Mouse (Mus musculus): ENCODE results near the gene Zc2hc1c. TPM values are rescaled to one million over a fixed set of nuclear protein-coding genes. Genes with fewer than 3 reads are reported as not detected.

Gene Zc2hc1c
- polyA plus RNA-seq (2016; fragmentation: Nextera tagmentation; extraction: Ambion mirVana): 0.12 and 0.14 TPM in 2 replicates

DNA sequence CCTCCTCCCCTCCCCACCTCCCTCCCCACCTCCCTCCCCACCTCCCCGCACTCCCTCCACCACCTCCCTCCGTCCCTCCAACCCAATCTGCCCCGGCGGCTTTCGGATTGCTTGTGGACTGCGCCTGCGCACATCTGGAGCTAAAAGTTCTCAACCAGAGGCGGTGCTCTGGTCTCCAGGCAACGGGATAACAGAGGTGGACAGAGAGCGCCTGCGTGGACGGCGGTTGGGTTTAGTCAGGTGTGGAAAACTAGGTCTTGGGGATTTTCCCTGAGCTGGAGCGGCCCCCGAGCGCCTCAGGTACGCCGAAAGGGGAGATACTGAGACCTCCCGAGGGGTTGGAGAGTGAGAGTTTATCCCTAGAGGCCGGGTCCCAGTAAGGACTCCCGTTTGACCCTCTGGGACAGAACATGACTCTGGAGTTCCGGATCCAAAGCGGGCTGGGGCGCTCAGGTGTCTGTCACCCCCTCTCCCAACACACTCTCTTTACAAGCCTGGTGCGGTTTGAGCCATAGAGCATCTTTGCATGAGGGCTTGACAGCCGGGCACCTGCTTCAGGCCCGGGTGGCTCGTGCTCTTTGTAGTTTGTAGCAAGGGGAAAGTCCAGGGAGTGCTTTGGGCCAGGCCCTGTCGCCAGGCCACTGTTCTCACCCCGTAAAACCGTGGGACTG, at the start of gene Zc2hc1c:
TSS of gene Zc2hc1c (plus strand) at position 106 of the 671 bp plus-strand sequence.
- no peaks in the 10 kb centered on the region for H3K36me3 ChIP-seq
- H3K4me2 ChIP-seq: peak within 1 kb of the TSS; percentile 71
- peak; percentile 80 for ATAC-seq
- peak within 1 kb of the TSS; percentile 52 for H3K9ac ChIP-seq
- peak within 1 kb of the TSS; percentile 62 for H3K4me3 ChIP-seq
- peak within 1 kb of the TSS; percentile 7; the same call in 1 of the 2 replicates for H3K27ac ChIP-seq
- no peaks in the 10 kb centered on the region for H3K9me3 ChIP-seq (replicated peaks)
- H3K4me1 ChIP-seq: peaks cover 18% of the 10 kb centered on the region
- 7% methylated on average over 31 of the region's 31 CpGs for WGBS (ENCODE audit: insufficient replicate concordance)
- H3K27me3 ChIP-seq (replicated peaks): peaks cover 40% of the 10 kb centered on the region

DNA sequence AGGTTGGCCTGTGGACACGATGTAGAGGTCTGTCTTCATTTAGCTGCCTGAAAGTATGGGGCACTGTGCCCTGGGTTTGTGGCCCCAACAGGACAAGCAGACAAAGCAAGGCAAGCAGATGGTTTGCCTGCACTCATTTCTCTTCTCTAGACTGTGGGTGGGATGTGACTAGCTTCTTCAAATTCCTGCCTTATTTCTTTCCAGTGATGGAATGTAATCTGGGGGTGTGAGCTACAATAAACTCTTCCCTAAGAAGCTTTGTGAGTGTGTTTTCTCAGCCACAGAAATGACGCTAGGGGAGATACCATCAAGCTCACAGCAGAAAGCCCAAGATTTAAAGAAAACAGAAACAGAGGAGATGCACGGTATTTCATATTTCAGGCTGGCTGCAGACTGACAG, 36.3 kb upstream of the Zc2hc1c start:
- Histone ChIP-seq H3K27me3 (replicated peaks) (no peaks in the 10 kb centered on the region), H3K27ac (no peak overlapping the region), H3K9me3 (replicated peaks) (0 out of 2 replicates have a peak, but pooled peaks cover 4% of the 10 kb centered on the region), H3K4me3 (no peak overlapping the region), H3K36me3 (peaks cover 8% of the 10 kb centered on the region), H3K4me2 (no peak overlapping the region), H3K9ac (no peak overlapping the region), H3K4me1 (peaks cover 11% of the 10 kb centered on the region)
- 73% methylated on average over 3 of the region's 3 CpGs for WGBS (ENCODE audit: insufficient replicate concordance)
- ATAC-seq: no peak

DNA sequence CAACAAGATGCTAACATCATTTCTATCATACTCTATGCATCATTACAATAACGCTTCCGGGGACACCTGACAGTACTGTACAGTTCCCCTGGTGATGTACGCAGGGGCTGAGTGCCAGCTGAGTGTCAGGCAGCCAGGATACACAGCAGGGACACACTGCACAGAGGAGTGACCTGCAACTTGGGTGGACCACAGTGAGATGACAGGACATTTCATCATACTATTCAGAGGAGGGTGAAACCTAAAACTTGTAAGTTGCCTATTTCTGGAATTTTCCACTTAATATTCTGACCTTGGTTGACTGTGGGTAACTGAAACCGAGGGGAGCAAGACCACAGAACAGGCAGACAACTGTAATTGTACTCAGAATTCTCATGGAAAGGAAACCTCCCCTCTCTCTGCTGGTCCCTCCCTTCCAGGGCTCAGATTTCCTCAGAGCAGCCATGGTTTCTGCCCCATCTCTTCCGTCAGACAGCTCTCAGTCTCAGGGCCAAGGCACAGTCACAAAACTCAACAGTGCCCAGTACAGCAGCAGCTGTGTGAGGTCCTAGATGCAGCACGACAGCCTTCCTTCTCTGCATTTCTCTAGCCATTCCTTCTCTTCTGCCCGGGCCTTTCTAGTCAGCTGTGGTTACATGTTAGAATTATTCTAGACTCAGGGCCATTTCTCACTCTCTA, 32.2 kb upstream of the Zc2hc1c start:
- Histone ChIP-seq H3K4me3 (no peak overlapping the region), H3K9me3 (replicated peaks) (no peaks in the 10 kb centered on the region), H3K9ac (no peak overlapping the region), H3K4me2 (no peak overlapping the region), H3K36me3 (peaks cover 11% of the 10 kb centered on the region), H3K27me3 (replicated peaks) (no peaks in the 10 kb centered on the region), H3K27ac (0 out of 2 replicates have a peak overlapping the region, but pooled peaks have one; percentile 37), H3K4me1 (peaks cover 21% of the 10 kb centered on the region)
- 60% methylated on average over 7 of the region's 7 CpGs for WGBS (ENCODE audit: insufficient replicate concordance)
- ATAC-seq: no peak

DNA sequence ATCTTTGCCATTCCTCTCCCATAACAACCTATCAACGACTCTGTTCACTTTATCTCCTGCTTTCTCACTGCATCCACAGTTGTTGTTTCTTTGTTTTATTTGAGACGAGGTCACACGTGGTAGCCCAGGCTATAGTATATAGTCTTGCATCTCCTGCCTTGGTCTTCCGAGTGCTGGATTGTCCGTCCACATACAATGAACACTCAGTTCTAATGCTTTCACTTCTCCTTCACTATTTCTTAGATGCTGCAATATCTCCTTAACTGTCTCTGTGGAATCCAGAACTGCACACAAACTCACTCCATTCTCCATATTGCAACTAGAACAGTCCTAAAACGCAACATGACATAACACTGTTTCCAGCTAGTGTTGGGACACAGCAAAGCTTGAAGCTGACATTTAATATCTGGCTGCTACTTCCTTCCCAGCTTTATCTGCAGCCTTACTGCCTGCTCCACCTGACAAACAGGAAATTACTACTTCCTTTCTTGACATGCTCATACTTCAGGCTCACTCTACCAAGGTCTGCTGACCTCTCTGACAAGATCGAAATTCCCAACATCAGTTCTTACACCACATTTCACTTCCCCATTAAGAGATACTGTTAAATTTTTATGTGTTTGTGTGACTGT, 31.3 kb upstream of the Zc2hc1c start:
- Histone ChIP-seq H3K9me3 (replicated peaks) (no peaks in the 10 kb centered on the region), H3K4me1 (peaks cover 21% of the 10 kb centered on the region), H3K36me3 (peaks cover 11% of the 10 kb centered on the region), H3K27ac (peak overlapping the region; percentile 39), H3K27me3 (replicated peaks) (no peaks in the 10 kb centered on the region), H3K4me3 (no peak overlapping the region), H3K4me2 (peak overlapping the region; percentile 1; the same call in 1 of the 2 replicates), H3K9ac (no peak overlapping the region)
- ATAC-seq: no peak
- WGBS (ENCODE audit: insufficient replicate concordance): 25% methylated on average over 7 of the region's 7 CpGs

DNA sequence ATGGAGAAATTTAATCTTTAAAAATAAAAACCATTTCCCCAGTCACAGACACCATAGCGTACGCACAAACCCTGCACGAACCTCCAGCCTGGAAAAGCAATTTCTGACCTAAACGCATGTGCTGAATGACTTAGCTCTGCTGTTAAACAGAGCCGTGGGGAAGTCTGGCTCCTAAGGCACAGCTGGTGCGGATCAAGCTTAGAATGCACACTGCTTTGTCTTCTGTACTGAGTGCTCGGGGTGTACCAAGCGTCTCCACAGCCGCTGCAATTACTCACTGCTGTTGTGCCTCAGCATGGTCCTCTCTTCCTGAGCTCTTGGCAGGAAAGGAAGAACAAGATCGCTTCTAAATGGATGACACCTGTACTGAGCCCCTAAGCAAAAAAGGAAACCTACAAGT, 25.9 kb upstream of the Zc2hc1c start:
- Histone ChIP-seq H3K27ac (no peak overlapping the region), H3K36me3 (peaks cover 11% of the 10 kb centered on the region), H3K4me2 (no peak overlapping the region), H3K9ac (no peak overlapping the region), H3K27me3 (replicated peaks) (no peaks in the 10 kb centered on the region), H3K9me3 (replicated peaks) (no peaks in the 10 kb centered on the region), H3K4me3 (no peak overlapping the region), H3K4me1 (peaks cover 6% of the 10 kb centered on the region)
- ATAC-seq: no peak
- 73% methylated on average over 10 of the region's 10 CpGs for WGBS (ENCODE audit: insufficient replicate concordance)

DNA sequence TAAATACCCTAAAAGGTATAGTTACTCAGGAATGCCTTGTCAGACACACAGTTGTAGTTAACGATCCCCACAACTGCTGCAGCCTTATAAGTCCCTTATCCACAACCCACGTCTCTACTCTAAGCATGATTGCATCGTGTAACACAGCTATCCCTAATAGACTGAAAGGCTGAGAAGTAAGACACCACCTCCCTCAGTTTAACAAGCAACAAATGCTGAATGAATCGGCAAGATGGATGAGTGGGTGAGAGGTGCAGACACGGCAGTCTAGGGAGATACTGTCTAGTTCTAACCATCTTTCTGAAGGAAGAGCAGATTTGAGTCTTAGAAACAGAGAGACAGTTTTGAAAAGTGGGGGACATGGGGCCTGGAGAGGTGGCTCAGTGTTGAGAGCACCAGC, 25.2 kb upstream of the Zc2hc1c start:
- no peaks in the 10 kb centered on the region for H3K27me3 ChIP-seq (replicated peaks)
- no peak overlapping the region for H3K27ac ChIP-seq
- no peaks in the 10 kb centered on the region for H3K4me1 ChIP-seq
- H3K9ac ChIP-seq: no peak overlapping the region
- H3K9me3 ChIP-seq (replicated peaks): no peaks in the 10 kb centered on the region
- 61% methylated on average over 5 of the region's 5 CpGs for whole genome bisulfite sequencing (ENCODE audit: insufficient replicate concordance)
- ATAC-seq: no peak
- peaks cover 15% of the 10 kb centered on the region for H3K36me3 ChIP-seq
- no peak overlapping the region for H3K4me3 ChIP-seq
- H3K4me2 ChIP-seq: no peak overlapping the region

DNA sequence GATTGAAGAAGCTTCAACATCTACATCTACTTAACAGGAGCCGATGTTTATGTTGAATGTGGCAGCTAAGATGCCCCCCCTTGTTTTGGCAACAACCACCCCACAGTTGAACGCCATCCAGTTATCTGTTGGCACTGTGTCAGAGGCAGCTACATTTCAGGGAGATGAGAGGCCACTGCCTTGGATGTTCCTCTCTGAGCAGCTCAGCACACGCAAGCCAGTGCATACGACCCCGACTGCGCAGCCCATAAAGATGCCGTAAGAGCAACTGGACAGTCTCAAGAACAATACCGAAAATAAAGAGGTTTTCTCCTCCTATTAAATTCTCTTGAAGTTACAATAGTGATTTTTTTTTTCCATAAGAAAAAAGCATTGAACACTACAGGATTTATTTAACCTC, 23.9 kb upstream of the Zc2hc1c start:
- Histone ChIP-seq H3K9ac (no peak overlapping the region), H3K36me3 (peaks cover 15% of the 10 kb centered on the region; the same call in 1 of the 2 replicates), H3K27ac (no peak overlapping the region), H3K9me3 (replicated peaks) (no peaks in the 10 kb centered on the region), H3K4me1 (no peaks in the 10 kb centered on the region), H3K4me2 (no peak overlapping the region), H3K27me3 (replicated peaks) (no peaks in the 10 kb centered on the region), H3K4me3 (no peak overlapping the region)
- 84% methylated on average over 8 of the region's 8 CpGs for WGBS (ENCODE audit: insufficient replicate concordance)
- ATAC-seq: no peak

DNA sequence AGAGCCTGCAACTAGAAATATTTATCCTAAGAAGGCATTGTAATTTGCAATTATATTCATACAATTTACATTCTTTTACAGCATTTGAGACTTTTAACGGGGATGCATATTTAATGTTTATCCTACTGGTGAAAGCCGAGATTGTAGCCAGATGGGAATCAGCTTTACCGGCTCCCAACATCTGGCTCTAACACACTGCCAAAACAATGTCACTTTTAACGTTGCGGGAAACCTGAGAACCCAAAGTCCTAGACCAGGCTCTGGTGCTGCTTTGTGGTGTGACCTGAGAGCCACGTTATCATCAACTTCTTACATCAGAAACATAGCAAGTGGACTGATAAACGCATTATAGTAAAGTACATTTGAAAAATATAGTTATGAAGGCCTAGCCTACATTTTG, 23.5 kb upstream of the Zc2hc1c start:
- no peak overlapping the region for H3K4me3 ChIP-seq
- peaks cover 15% of the 10 kb centered on the region; the same call in 1 of the 2 replicates for H3K36me3 ChIP-seq
- H3K27ac ChIP-seq: no peak overlapping the region

DNA sequence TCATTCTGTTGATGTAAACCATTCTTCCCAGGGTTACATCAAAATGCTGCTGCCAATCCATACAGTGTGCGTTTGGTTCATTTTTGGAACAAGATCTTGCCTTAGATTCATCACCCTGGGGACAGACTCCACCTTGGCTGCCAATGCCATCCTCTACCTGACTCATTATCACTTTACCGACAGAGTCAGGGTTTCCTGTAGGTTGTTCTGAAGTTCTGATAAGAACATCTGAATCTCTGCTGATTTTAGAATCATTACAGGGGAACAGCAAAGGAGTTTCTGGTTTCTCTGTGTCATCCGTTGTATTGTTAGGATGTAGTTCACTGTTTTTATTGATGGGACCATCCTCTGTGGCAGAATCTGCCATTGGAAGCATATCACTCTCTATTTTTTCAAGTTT, 22.1 kb upstream of the Zc2hc1c start:
- H3K4me1 ChIP-seq: peaks cover 12% of the 10 kb centered on the region
- no peak overlapping the region for H3K27ac ChIP-seq
- ATAC-seq: no peak
- no peak overlapping the region for H3K4me3 ChIP-seq
- H3K4me2 ChIP-seq: no peak overlapping the region
- no peaks in the 10 kb centered on the region for H3K27me3 ChIP-seq (replicated peaks)
- H3K36me3 ChIP-seq: peaks cover 15% of the 10 kb centered on the region; the same call in 1 of the 2 replicates
- H3K9ac ChIP-seq: no peak overlapping the region
- 66% methylated on average over 3 of the region's 3 CpGs for WGBS (ENCODE audit: insufficient replicate concordance)
- H3K9me3 ChIP-seq (replicated peaks): no peaks in the 10 kb centered on the region

More for the DNA sequence above, 23.5 kb upstream of the Zc2hc1c start:
- H3K4me2 ChIP-seq: no peak overlapping the region
- WGBS (ENCODE audit: insufficient replicate concordance): 67% methylated on average over 7 of the region's 7 CpGs
- H3K4me1 ChIP-seq: peaks cover 2% of the 10 kb centered on the region
- H3K9me3 ChIP-seq (replicated peaks): no peaks in the 10 kb centered on the region
- H3K27me3 ChIP-seq (replicated peaks): no peaks in the 10 kb centered on the region
- no peak for ATAC-seq
- H3K9ac ChIP-seq: no peak overlapping the region

DNA sequence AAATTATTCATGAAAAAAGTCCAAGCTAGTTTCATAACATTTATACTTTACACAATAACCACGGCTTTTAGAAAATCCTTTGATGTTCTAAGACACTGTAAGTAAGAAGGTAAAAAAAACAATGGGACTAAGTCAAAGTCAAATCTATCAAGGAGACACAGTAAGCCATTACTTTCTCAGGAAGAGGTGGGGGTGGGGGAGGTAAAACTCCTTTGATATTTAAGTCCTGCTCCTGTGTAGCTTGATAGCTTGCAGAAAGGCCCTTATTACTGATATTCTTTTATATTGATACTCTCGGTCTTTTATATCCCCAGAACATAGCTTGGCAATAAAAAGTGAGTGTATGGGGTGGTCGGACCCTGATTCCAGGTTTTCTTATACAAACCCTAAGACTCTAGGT, 18.6 kb upstream of the Zc2hc1c start:
- peaks cover 25% of the 10 kb centered on the region for H3K36me3 ChIP-seq
- no peaks in the 10 kb centered on the region for H3K27me3 ChIP-seq (replicated peaks)
- peak overlapping the region; percentile 75 for H3K27ac ChIP-seq
- peak overlapping the region; percentile 75 for H3K9ac ChIP-seq
- peaks cover 33% of the 10 kb centered on the region for H3K4me1 ChIP-seq
- H3K4me2 ChIP-seq: peak overlapping the region; percentile 77
- H3K4me3 ChIP-seq: peak overlapping the region; percentile 76
- no peak for ATAC-seq
- 49% methylated on average over 3 of the region's 3 CpGs for WGBS (ENCODE audit: insufficient replicate concordance)
- no peaks in the 10 kb centered on the region for H3K9me3 ChIP-seq (replicated peaks)

DNA sequence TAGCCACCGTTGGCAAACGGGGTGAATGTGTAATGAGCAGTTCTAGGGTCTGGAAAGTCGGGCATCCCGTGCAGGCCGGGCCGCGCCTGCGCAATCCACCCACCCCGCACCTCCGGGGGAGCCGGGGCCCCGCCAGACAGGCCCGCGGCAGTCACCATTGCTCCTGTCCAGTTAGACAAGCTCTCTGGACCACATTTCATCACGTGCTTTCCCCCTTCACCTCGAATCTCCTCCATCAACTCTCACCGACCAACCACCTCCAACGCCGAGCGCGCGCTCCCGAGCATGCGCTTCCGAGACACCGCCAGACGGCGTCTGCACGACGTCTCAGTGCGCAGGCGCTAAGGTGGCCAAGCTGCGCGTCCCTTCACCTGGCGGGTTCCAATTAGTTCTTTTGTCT, 18.1 kb upstream of the Zc2hc1c start, which contains the start of gene Mlh3:
TSS of gene Mlh3 (minus strand) at position 281 of the 400 bp plus-strand sequence.
- H3K36me3 ChIP-seq: peaks cover 30% of the 10 kb centered on the region
- H3K9ac ChIP-seq: peak within 1 kb of the TSS; percentile 75
- no peaks in the 10 kb centered on the region for H3K27me3 ChIP-seq (replicated peaks)
- H3K9me3 ChIP-seq (replicated peaks): no peaks in the 10 kb centered on the region
- 3% methylated on average over 35 of the region's 35 CpGs for whole genome bisulfite sequencing (ENCODE audit: insufficient replicate concordance)
- H3K4me3 ChIP-seq: peak within 1 kb of the TSS; percentile 76
- H3K4me2 ChIP-seq: peak within 1 kb of the TSS; percentile 77
- peaks cover 33% of the 10 kb centered on the region for H3K4me1 ChIP-seq
- H3K27ac ChIP-seq: peak within 1 kb of the TSS; percentile 75
- ATAC-seq: peak; percentile 89

Measured in liver, embryonic 12.5 days (tissue).